Mouse (Mus musculus) thymus, adult 2 months (tissue): Measurements from ENCODE around the gene Mad2l2. TPM values are rescaled to one million over a fixed set of nuclear protein-coding genes. Genes with fewer than 3 reads are reported as not detected.
"Not testable (repeated sequence)": the region's sequence is repeated elsewhere in the genome, so short reads cannot be mapped to it uniquely, and the experiment has no call there.

Experiments used
- DNase-seq: peaks from one replicate; pipeline ENCODE4 v3.0.0; 2021
- H3K27ac ChIP-seq: fragments of 200-500 bp; 2 replicates; pipeline ENCODE4 v1.5.1; 2012; ENCODE audit warnings: low read length, control low read depth; ENCODE audit not compliant: control insufficient read depth, insufficient read depth
- H3K27me3 ChIP-seq: fragments of 200-500 bp; 2 replicates; pipeline ENCODE4 v1.6.1; 2012; ENCODE audit warnings: mild to moderate bottlenecking, low read length, moderate library complexity, mixed read lengths; ENCODE audit not compliant: control insufficient read depth, insufficient read depth
- H3K36me3 ChIP-seq: fragments of 200-500 bp; 2 replicates; pipeline ENCODE4 v1.6.1; 2012; ENCODE audit warnings: mild to moderate bottlenecking, low read length, moderate library complexity; ENCODE audit not compliant: control insufficient read depth, insufficient read depth
- H3K4me1 ChIP-seq: fragments of 200-500 bp; replicated peaks from 2 replicates; pipeline ENCODE4 v1.6.1; 2012; ENCODE audit warnings: low read length; ENCODE audit not compliant: control insufficient read depth, insufficient read depth
- H3K4me3 ChIP-seq: fragments of 200-500 bp; 2 replicates; pipeline ENCODE4 v1.5.1; 2012; ENCODE audit warnings: mild to moderate bottlenecking, low read length, control low read depth, moderate library complexity; ENCODE audit not compliant: control insufficient read depth, insufficient read depth
- CTCF ChIP-seq: fragments of 200-500 bp; IDR thresholded peaks from 2 replicates; pipeline ENCODE4 v1.5.1; 2012; ENCODE audit warnings: mild to moderate bottlenecking, control low read depth, low read length, moderate library complexity, borderline replicate concordance; ENCODE audit not compliant: control insufficient read depth, poor library complexity, insufficient read depth; ENCODE audit errors: extremely low read depth
- POLR2A ChIP-seq: fragments of 200-500 bp; IDR thresholded peaks from 2 replicates; pipeline ENCODE4 v1.6.1; 2012; ENCODE audit warnings: mild to moderate bottlenecking, low read length, control low read depth, moderate library complexity; ENCODE audit not compliant: control insufficient read depth, poor library complexity, insufficient read depth; ENCODE audit errors: extremely low read depth
- WGBS: fragments of 180-500 bp; shearing (Covaris S2); methylation state at CpG from one replicate; pipeline ENCODE4 v1.1.7; 2018; 5-methylcytosine and 5-hydroxymethylcytosine counted together
- polyA plus RNA-seq: library from polyadenylated mRNA; depleted of rRNA; stranded (reverse); fragments of >200 nt; gene quantifications from 2 replicates; pipeline ENCODE4 v1.2.3, GENCODE M21; 2012; rRNA removed

The Mad2l2 gene
- polyA plus RNA-seq, 1 experiment: 37.7 TPM

GRCm38 (mm10) chr4:148181483-148181882 is 51.3 kb downstream of the Mad2l2 start:
- no peak for DNase-seq
- Histone ChIP-seq H3K4me1 (no peaks in the 10 kb centered on the region), H3K36me3 (no peaks in the 10 kb centered on the region), H3K4me3 (no peak overlapping the region), H3K27me3 (no peaks in the 10 kb centered on the region), H3K27ac (no peak overlapping the region)
- TF ChIP-seq CTCF (no peak), POLR2A (no peak)
- 90% methylated on average over 12 of the region's 12 CpGs for WGBS

- TF ChIP-seq POLR2A (no peak), CTCF (no peak)
- H3K36me3 ChIP-seq: no peaks in the 10 kb centered on the region
- no peak for DNase-seq
- H3K4me1 ChIP-seq: no peaks in the 10 kb centered on the region
- H3K27ac ChIP-seq: no peak overlapping the region
- H3K27me3 ChIP-seq: no peaks in the 10 kb centered on the region
- WGBS: 50% methylated on average over 8 of the region's 8 CpGs
- no peak overlapping the region for H3K4me3 ChIP-seq
Measured at GRCm38 (mm10) chr4:148182363-148182762, 52.2 kb downstream of the Mad2l2 start.

- no peak for TF ChIP-seq CTCF
- Histone ChIP-seq H3K36me3 (no peaks in the 10 kb centered on the region), H3K4me3 (no peak overlapping the region), H3K4me1 (no peaks in the 10 kb centered on the region), H3K27ac (no peak overlapping the region), H3K27me3 (no peaks in the 10 kb centered on the region)
- 82% methylated on average over 9 of the region's 9 CpGs for WGBS
- no peak for DNase-seq
Measured at GRCm38 (mm10) chr4:148184564-148184963, 54.4 kb downstream of the Mad2l2 start.

- 69% methylated on average over 4 of the region's 4 CpGs for WGBS
- H3K4me1 ChIP-seq: no peaks in the 10 kb centered on the region
- no peak overlapping the region for H3K4me3 ChIP-seq
- no peak overlapping the region for H3K27ac ChIP-seq
- no peaks in the 10 kb centered on the region for H3K27me3 ChIP-seq
- no peak for DNase-seq
- H3K36me3 ChIP-seq: no peaks in the 10 kb centered on the region
- TF ChIP-seq CTCF: no peak
- TF ChIP-seq POLR2A: no peak
Measured at GRCm38 (mm10) chr4:148185819-148186218, 55.6 kb downstream of the Mad2l2 start.

- H3K27ac ChIP-seq, H3K4me1 ChIP-seq, H3K27me3 ChIP-seq, H3K36me3 ChIP-seq, DNase-seq, H3K4me3 ChIP-seq: not testable (repeated sequence)
- 91% methylated on average over 1 of the region's 1 CpGs for WGBS
Measured at GRCm38 (mm10) chr4:148188767-148189166, 58.6 kb downstream of the Mad2l2 start.

- Histone ChIP-seq H3K27ac (no peak overlapping the region), H3K4me3 (no peak overlapping the region), H3K4me1 (no peaks in the 10 kb centered on the region), H3K27me3 (no peaks in the 10 kb centered on the region), H3K36me3 (no peaks in the 10 kb centered on the region)
- 53% methylated on average over 11 of the region's 11 CpGs for WGBS
- TF ChIP-seq CTCF (no peak), POLR2A (no peak)
- DNase-seq: no peak
Measured at GRCm38 (mm10) chr4:148192707-148193245, 62.6 kb downstream of the Mad2l2 start.

GRCm38 (mm10) chr4:148194400-148194799 is 64.2 kb downstream of the Mad2l2 start:
- Histone ChIP-seq H3K27ac (no peak overlapping the region), H3K36me3 (no peaks in the 10 kb centered on the region), H3K27me3 (no peaks in the 10 kb centered on the region), H3K4me3 (no peak overlapping the region), H3K4me1 (no peaks in the 10 kb centered on the region)
- no peak for DNase-seq
- no peak for TF ChIP-seq POLR2A
- no peak for TF ChIP-seq CTCF

Other genes with a start within 250 kb of the Mad2l2 start
- gene Mfn2, start 225.7 kb upstream of the Mad2l2 start, polyA plus RNA-seq: 40.4 and 50.2 TPM in 2 replicates
- 21.2 and 28.9 TPM in 2 replicates for gene Plod1, start 193.6 kb upstream of the Mad2l2 start, polyA plus RNA-seq
- gene 2510039O18Rik, start 189.5 kb upstream of the Mad2l2 start, polyA plus RNA-seq: 170 and 174 TPM in 2 replicates
- 0.24 and 2.3 TPM in 2 replicates for gene Nppb, start 144.6 kb upstream of the Mad2l2 start, polyA plus RNA-seq
- 1.6 and 195 TPM in 2 replicates for gene Nppa, start 129.7 kb upstream of the Mad2l2 start, polyA plus RNA-seq
- 37.9 and 39.4 TPM in 2 replicates for gene Clcn6, start 91.6 kb upstream of the Mad2l2 start, polyA plus RNA-seq
- 28.3 and 30.2 TPM in 2 replicates for gene Mthfr, start 91.3 kb upstream of the Mad2l2 start, polyA plus RNA-seq
- 98.0 and 106 TPM in 2 replicates for gene Agtrap, start 42.4 kb upstream of the Mad2l2 start, polyA plus RNA-seq
- gene Draxin, start 314 bp downstream of the Mad2l2 start, polyA plus RNA-seq: 0.26 and 0.34 TPM in 2 replicates
- gene Fbxo6, start 21.8 kb downstream of the Mad2l2 start, polyA plus RNA-seq: 41.8 and 50.9 TPM in 2 replicates
- gene Fbxo44, start 30.1 kb downstream of the Mad2l2 start, polyA plus RNA-seq: 31.2 and 34.5 TPM in 2 replicates
- 0.66 and 1.5 TPM in 2 replicates for gene Fbxo2, start 30.2 kb downstream of the Mad2l2 start, polyA plus RNA-seq
- 0.04 and 0.26 TPM in 2 replicates for gene Disp3, start 157.6 kb downstream of the Mad2l2 start, polyA plus RNA-seq